Mouse (Mus musculus) hindbrain, embryonic 16.5 days (tissue): ENCODE measurements around the gene Slc26a3. TPM values are rescaled to one million over a fixed set of nuclear protein-coding genes. Genes with fewer than 3 reads are reported as not detected.
"Not testable (repeated sequence)": the region's sequence is repeated elsewhere in the genome, so short reads cannot be mapped to it uniquely, and the experiment has no call there.

Experiments
- ATAC-seq: fragments of 200-750 bp; cut with Nextera tagmentation; 2 replicates; pipeline ENCODE4 v1.8.0; 2017; ENCODE audit warnings: moderate TSS enrichment, moderate library complexity
- H3K27ac ChIP-seq: fragments of 300-500 bp; sonication (generic); 2 replicates; pipeline ENCODE4 v1.5.1; 2014; ENCODE audit warnings: low read depth, mild to moderate bottlenecking, control low read depth, low read length, moderate library complexity
- H3K27me3 ChIP-seq: fragments of 300-500 bp; sonication (generic); replicated peaks from 2 replicates; pipeline ENCODE4 v1.6.1; 2014; ENCODE audit warnings: low read length; ENCODE audit not compliant: control insufficient read depth, insufficient read depth
- H3K36me3 ChIP-seq: fragments of 300-500 bp; sonication (generic); 2 replicates; pipeline ENCODE4 v1.6.1; 2014; ENCODE audit warnings: mild to moderate bottlenecking, low read length, moderate library complexity, mixed read lengths; ENCODE audit not compliant: control insufficient read depth, insufficient read depth
- H3K4me1 ChIP-seq: fragments of 300-500 bp; sonication (generic); 2 replicates; pipeline ENCODE4 v1.6.1; 2014; ENCODE audit warnings: low read depth, low read length; ENCODE audit not compliant: control insufficient read depth, insufficient read depth
- H3K4me2 ChIP-seq: fragments of 300-500 bp; sonication (generic); 2 replicates; pipeline ENCODE4 v1.6.1; 2014; ENCODE audit warnings: mild to moderate bottlenecking, low read length, control low read depth, moderate library complexity
- H3K4me3 ChIP-seq: fragments of 300-500 bp; sonication (generic); 2 replicates; pipeline ENCODE4 v1.5.1; 2014; ENCODE audit warnings: mild to moderate bottlenecking, low read length, control low read depth, moderate library complexity
- H3K9ac ChIP-seq: fragments of 300-500 bp; sonication (generic); 2 replicates; pipeline ENCODE4 v1.6.1; 2014; ENCODE audit warnings: low read depth, mild to moderate bottlenecking, control low read depth, low read length, moderate library complexity
- H3K9me3 ChIP-seq: fragments of 300-500 bp; sonication (generic); 2 replicates; pipeline ENCODE4 v1.6.1; 2014; ENCODE audit warnings: mild to moderate bottlenecking, low read length, moderate library complexity; ENCODE audit not compliant: control insufficient read depth
- WGBS: fragments of 180-500 bp; shearing (Covaris S2); extraction: QIAGEN DNeasy Blood & Tissue Kit; methylation state at CpG from one replicate; pipeline ENCODE4 v1.1.7; 2014; 5-methylcytosine and 5-hydroxymethylcytosine counted together
- polyA plus RNA-seq: library from polyadenylated mRNA; unstranded; fragments of >200 nt; fragmentation: Nextera tagmentation; extraction: Ambion mirVana; gene quantifications from 2 replicates; pipeline ENCODE4 v1.2.1, GENCODE M21; 2015

Slc26a3 gene
- polyA plus RNA-seq, 1 experiment from 2014 or later = 0.11 TPM

GRCm38 (mm10) chr12:31456271-31456670 lies 65.6 kb downstream of the Slc26a3 start:
- H3K27ac ChIP-seq = no peak overlapping the region
- H3K4me3 ChIP-seq = no peak overlapping the region
- 89% methylated on average over 9 of the region's 9 CpGs for WGBS
- no peaks in the 10 kb centered on the region for H3K27me3 ChIP-seq
- ATAC-seq = no peak
- no peaks in the 10 kb centered on the region for H3K9me3 ChIP-seq
- H3K4me2 ChIP-seq = no peak overlapping the region
- no peaks in the 10 kb centered on the region for H3K36me3 ChIP-seq
- no peak overlapping the region for H3K9ac ChIP-seq
- H3K4me1 ChIP-seq = no peaks in the 10 kb centered on the region

DNA sequence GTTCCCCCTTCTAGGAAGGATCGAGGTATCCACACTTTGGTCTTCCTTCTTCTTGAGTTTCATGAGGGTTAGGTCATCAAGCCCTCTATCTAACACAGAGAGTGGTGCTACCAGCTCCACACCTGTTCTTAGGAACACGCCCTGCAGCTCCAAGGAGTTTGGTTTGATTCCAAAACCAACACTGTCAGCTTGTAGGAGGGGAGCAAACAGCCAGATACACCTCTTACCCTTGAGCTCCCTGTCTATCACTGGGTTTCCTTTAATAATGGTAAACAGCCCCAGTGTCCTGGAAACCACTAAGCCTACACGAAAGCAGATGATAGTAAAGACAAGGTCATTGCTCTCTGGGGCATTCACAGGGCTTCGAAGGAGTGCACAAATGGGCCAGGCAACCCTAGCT lies 67.8 kb downstream of the Slc26a3 start:
- 72% methylated on average over 4 of the region's 4 CpGs for WGBS
- Histone ChIP-seq H3K9me3 (no peaks in the 10 kb centered on the region), H3K9ac (no peak overlapping the region), H3K4me1 (no peaks in the 10 kb centered on the region), H3K4me3 (no peak overlapping the region), H3K27me3 (no peaks in the 10 kb centered on the region), H3K36me3 (no peaks in the 10 kb centered on the region), H3K4me2 (no peak overlapping the region), H3K27ac (no peak overlapping the region)
- ATAC-seq = no peak

DNA sequence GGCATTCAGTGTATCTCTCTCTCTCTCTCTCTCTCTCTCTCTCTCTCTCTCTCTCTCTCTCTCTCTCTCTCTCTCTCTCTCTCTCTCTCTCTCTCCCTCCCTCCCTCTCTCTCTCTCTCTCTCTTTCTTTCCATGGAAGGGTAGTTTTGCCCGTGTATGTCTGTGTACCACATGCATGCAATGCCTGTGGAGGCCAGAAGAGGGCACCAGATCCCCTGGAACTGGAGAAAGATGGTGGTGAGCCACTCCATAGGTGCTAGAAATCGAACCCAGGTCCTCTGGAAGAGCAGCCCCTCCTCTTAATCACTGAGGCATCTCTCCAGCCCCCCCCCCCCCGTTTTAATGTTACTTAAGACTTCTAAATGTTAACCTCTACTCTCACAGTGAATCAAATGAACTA lies 69.6 kb downstream of the Slc26a3 start:
- 48% methylated on average over 3 of the region's 3 CpGs for WGBS
- H3K4me2 ChIP-seq, H3K27ac ChIP-seq, H3K9ac ChIP-seq, ATAC-seq, H3K36me3 ChIP-seq, H3K27me3 ChIP-seq, H3K4me3 ChIP-seq, H3K9me3 ChIP-seq, H3K4me1 ChIP-seq: not testable (repeated sequence)

DNA sequence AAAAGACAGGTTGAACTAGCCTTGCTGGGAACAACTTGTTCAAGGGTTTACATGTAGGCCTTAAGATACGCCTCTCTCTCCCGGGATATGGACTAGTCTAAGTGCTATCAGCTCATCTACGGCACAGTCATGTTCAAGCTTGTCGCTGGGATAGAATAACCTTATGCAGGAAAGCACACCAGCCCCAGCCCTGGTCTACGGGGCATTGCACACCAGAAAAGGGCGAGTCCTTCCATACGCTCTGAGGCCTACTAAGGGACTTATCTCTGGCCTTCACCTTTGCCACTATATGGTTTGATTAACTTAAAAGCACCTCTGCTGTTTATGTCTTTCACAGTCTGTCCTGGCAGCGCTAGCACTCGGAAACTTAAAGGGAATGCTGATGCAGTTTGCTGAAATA lies 70.7 kb downstream of the Slc26a3 start:
- Histone ChIP-seq H3K27ac (no peak overlapping the region), H3K9me3 (no peaks in the 10 kb centered on the region), H3K9ac (no peak overlapping the region), H3K4me1 (no peaks in the 10 kb centered on the region), H3K36me3 (no peaks in the 10 kb centered on the region), H3K27me3 (no peaks in the 10 kb centered on the region), H3K4me2 (no peak overlapping the region), H3K4me3 (no peak overlapping the region)
- WGBS = 95% methylated on average over 9 of the region's 9 CpGs
- no peak for ATAC-seq

DNA sequence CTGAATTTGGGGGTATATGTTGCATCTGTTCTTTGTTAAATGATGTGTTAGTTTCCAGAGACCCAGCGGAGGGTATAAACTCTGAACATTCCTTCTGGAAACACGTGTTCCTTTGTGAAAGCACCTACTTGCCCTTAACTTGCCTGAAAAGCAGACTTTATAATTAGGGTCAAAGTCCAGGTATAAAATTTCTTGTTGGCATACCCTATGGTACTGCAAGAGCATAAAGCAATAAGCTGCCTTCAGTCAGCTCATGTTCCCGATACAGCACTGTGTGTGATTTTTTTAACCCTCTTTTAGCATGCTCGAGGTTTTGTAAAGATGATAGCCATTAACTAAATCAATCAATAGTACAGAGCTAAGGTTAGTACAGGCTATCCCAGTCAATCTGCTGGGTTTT lies 71.9 kb downstream of the Slc26a3 start:
- 82% methylated on average over 4 of the region's 4 CpGs for WGBS
- Histone ChIP-seq H3K9ac (no peak overlapping the region), H3K9me3 (no peaks in the 10 kb centered on the region), H3K4me1 (no peaks in the 10 kb centered on the region), H3K4me2 (no peak overlapping the region), H3K27me3 (no peaks in the 10 kb centered on the region), H3K36me3 (no peaks in the 10 kb centered on the region), H3K4me3 (no peak overlapping the region), H3K27ac (no peak overlapping the region)
- ATAC-seq = no peak

GRCm38 (mm10) chr12:31478182-31478581 lies 87.5 kb downstream of the Slc26a3 start:
- H3K36me3 ChIP-seq, H3K4me3 ChIP-seq, H3K27me3 ChIP-seq, H3K27ac ChIP-seq, H3K4me2 ChIP-seq, ATAC-seq, H3K9me3 ChIP-seq, H3K9ac ChIP-seq, H3K4me1 ChIP-seq: not testable (repeated sequence)
- WGBS = 93% methylated on average over 4 of the region's 6 CpGs

DNA sequence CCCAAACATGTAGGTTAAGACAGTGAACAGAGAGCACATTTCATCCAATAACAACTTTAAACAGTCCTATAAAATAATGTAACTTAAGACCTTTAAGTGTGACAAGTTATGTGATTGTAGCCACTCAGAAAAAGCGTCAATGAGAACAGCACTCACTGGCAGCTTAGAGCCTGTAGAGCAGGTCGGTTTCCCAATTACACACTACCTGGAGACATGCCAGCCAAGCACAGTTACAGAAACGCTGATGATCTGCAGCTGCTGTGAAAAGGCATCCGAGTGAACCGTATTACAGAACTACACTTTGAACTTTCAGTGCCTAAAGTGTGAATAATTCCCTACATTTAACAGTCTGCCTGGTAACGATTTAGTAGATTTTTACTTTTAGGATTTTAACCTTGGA lies 95.8 kb downstream of the Slc26a3 start:
- H3K9me3 ChIP-seq = no peaks in the 10 kb centered on the region
- H3K4me1 ChIP-seq = no peaks in the 10 kb centered on the region
- no peak for ATAC-seq
- H3K4me3 ChIP-seq = no peak overlapping the region
- H3K27ac ChIP-seq = no peak overlapping the region
- no peak overlapping the region for H3K4me2 ChIP-seq
- H3K27me3 ChIP-seq = no peaks in the 10 kb centered on the region
- no peak overlapping the region for H3K9ac ChIP-seq
- peaks cover 19% of the 10 kb centered on the region for H3K36me3 ChIP-seq
- 71% methylated on average over 6 of the region's 6 CpGs for WGBS

DNA sequence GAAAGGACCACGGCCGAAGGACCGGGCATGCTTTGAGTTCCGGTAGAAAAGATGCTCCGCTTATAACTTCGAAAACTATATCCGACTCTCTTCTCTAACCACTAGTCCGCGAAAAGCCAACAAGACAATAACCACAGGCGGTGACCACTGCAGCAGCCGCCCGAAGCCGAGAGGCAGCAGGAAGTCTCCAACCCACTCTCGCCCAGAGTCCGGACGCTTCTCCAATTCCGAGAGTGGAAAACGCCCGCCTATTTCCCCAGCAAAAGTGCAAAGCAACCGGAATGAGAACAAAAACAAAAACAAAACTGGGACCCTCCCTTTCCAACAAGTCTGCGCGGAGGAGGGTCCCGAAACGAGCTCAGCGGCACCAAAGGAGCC lies 108.3 kb downstream of the Slc26a3 start:
- peak overlapping the region; percentile 62 for H3K4me3 ChIP-seq
- peak overlapping the region; percentile 79 for H3K9ac ChIP-seq
- peak overlapping the region; percentile 95 for H3K27ac ChIP-seq
- H3K36me3 ChIP-seq = no peaks in the 10 kb centered on the region; the same call in 1 of the 2 replicates
- no peaks in the 10 kb centered on the region for H3K27me3 ChIP-seq
- ATAC-seq = 0 out of 2 replicates have a peak, but pooled peaks have one; percentile 0
- no peaks in the 10 kb centered on the region for H3K9me3 ChIP-seq
- 2% methylated on average over 25 of the region's 25 CpGs for WGBS
- H3K4me2 ChIP-seq = peak overlapping the region; percentile 89
- peaks cover 12% of the 10 kb centered on the region for H3K4me1 ChIP-seq

DNA sequence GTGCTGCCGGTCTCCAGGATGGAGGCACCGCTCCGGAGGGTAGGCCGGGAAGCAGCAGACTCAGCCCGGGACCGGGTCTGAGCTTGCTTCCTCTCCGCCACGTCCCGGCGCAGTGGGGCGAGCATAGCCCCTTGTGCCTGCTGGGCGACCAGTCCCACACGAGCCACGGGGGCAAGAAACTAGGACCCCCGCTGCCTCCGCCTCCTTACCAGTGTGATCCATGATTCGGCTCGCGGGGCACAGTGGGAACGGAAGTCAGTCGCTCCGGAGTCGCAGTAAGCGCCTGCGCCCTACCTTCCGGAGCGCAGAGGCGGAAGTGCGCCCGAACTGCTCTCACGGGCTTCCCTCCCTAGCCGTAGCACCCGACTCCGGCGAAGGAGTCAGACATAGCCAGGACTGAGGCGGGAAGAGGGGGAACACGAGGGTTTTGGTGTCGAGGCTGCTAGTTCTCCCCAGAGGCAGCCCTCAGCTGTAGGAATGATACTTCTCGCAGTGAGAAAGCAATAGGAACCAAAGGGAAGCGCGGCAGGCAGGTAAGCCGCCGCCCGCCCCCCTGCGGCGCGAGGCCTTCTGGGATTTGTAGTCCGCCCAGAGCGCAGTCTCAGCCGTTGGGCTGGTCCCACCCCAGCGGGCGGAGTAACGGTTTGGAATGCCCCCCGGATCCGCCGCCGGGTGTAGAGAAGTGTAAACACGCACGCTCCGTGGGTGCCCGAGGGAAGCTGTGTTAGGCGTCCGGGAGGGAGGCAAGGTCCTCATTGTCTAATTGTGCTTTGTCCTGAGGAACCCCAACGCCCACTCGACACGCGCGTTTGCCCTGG lies 108.9 kb downstream of the Slc26a3 start, which contains the start of gene Cbll1:
Cbll1 (minus strand) TSS at position 303 of the 818 bp plus-strand sequence.
- Histone ChIP-seq H3K4me3 (peak within 1 kb of the TSS; percentile 62), H3K36me3 (no peaks in the 10 kb centered on the region), H3K27ac (peak within 1 kb of the TSS; percentile 95), H3K9me3 (no peaks in the 10 kb centered on the region), H3K4me1 (peaks cover 12% of the 10 kb centered on the region), H3K4me2 (peak within 1 kb of the TSS; percentile 93), H3K9ac (peak within 1 kb of the TSS; percentile 79), H3K27me3 (no peaks in the 10 kb centered on the region)
- under 1% methylated on average over 62 of the region's 68 CpGs for WGBS
- peak; percentile 99 for ATAC-seq
